Mouse (Mus musculus) 3134 (cell line): ENCODE data around the gene Snap29.
A peak's percentile ranks its signal among the peaks of the same experiment; 100 is the strongest.

Source experiments
- DNase-seq: peaks from one replicate; pipeline ENCODE4 v3.0.0-alpha.2; 2011; ENCODE audit warnings: low spot score; ENCODE audit not compliant: insufficient read length; ENCODE audit errors: extremely low read depth

The Snap29 gene

DNA sequence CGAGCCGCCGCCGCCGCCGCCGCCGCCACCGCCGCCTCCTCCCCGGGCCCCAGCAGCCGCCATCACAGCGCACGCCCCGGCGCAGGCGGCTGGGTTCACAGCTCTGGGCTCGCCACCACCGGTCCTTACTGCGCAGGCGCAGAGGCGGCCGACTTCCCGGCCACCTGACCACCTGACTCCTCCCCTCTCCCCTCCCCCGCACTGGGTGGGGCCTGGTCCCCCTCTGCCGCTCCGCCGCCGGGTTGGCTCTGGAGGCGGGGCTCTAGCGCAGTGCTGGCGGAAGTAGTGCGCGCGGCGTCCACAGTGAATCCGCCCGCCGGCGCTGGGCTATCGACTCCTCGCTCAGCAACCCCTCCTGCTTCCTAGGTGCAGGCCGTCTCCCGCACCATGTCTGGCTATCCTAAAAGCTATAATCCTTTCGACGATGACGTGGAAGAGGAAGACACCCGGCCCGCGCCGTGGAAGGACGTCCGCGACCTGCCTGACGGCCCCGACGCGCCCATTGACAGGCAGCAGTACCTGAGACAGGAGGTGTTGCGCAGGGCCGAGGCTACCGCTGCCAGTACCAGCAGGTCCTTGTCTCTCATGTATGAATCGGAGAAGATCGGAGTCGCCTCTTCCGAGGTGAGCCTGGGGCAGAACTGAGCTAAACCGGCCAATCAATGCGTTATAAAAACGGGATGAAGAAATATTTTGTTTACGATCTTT lies at the start of gene Snap29, which contains the start of gene Pi4ka:
Gene Snap29 (plus strand): TSS at position 251 of the 708 bp plus-strand sequence.
Gene Pi4ka (minus strand): TSS at position 579 of the 708 bp plus-strand sequence.
- peak; percentile 98 for DNase-seq

DNA sequence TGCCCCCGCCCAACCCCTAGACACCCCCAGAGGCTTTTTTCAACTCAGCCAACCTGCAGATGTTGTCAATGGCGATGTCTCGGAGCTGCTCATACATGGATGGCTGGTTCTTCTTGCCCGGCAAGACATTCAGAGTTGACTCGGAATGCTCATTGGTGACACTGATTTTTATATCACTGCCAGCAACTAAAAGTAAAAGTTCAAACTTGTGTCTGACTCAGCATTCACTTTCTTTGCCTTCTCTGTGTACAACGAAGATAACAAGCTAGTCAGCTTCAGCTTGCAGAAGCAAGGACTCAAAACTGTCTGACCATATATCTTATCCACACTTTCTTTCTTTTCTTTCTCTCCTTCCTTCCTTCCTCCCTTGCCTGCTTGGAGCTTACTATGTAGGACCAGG lies 49.8 kb upstream of the Snap29 start:
- DNase-seq = no peak

DNA sequence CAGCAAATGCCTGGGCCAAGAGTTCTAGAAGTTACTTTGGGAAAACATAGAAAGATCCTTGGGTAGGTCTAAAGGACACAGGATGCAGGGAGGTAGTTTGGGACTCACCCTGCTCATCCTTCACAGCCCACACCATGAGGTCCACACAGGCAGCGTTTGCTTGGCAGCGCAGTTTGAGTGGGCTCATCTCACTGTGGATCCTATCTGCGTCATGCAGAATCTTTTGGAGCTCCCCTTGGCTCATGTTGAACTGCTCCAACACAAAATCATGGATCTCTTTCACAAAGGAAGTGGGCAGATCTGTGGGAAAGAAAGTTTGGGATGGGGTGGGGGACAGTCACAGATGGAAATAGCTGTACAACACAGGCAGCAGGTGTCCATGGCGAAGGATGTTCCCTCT lies 47.0 kb upstream of the Snap29 start:
- no peak for DNase-seq

DNA sequence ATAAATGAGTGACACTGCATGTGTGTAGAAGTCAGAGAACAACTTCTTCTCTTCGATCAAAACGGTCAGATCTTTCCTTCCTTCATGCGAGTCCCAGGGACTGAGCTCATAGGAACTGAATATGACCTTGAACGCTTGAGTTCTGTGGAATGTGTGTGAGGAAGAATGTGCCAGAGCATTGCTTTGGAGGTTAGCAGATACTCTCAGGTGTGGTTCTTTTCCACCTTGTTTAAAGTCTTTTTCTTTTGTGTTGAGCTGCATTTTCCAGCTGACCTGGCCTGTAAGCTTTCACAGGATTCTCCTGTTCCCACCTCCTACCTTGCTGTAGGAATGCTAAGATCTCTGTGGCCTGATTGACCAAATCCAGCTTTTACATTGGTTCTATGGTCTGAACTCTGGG lies 23.5 kb upstream of the Snap29 start:
- DNase-seq = no peak

DNA sequence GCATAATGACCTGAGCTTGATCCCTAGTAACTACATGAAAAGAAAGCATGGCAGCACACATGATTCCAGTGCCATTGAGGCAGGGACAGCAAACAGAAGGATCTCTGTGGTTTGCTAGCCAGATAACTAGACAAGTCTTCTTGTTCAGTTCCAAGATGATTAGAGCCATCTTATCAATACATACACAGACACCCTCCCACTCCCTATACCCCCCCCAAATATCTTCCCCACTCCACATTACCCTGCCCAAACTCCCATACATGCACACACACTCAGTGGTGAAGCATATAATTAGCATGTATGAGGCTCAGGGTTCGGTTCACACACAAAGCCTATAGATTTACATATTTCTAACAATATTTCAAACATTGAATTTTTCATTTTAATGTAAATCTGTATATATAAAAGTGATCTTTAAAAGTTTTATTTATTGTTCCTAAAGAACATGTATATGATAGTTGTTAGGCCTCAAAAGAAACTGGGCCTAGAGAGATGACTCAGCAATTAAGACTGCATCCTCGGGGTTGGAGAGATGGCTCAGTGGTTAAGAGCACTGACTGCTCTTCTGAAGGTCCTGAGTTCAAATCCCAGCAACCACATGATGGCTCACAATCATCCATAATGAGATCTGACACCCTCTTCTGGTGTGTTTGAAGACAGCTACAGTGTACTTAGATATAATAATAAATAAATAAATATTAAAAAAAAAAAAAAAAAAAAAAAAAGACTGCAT lies 22.0 kb upstream of the Snap29 start:
- no peak for DNase-seq

DNA sequence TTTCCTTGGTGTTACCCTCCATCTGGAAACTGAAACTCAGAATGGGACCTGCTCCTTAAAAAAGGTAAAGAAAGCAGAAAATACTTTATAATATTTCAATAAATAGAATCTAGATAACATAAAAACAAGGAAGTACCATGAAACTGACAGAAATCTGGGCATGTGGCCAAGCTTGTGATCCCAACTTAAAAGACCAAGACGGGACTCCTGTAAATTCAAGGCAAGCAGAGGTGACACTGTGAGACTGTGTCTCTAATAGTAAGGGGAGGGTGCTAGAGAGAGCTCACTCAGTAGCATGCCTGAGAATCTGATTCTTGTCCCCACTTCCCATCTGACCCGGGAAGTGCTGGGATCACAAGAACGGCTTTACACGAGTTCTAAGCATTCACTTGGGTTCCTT lies 13.0 kb upstream of the Snap29 start:
- no peak for DNase-seq

DNA sequence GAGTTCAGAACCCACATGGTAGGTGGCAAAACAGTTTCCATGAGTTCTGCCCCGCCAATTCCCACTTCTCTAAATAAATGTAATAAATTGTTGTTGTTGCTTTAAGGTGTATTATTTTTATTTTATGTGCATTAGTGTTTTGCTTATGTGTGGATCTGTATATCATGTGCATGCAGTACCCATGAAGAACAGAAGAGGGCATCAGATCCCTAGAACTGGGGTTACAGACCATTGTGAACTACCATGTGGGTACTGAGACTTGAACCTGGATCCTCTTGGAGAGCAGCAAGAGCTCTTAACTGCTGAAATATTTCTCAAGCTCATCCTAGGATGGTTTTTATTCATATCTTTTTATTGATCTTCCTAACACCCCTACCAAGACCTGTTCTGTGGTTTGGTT lies 2.9 kb upstream of the Snap29 start:
- peak; percentile 39 for DNase-seq

DNA sequence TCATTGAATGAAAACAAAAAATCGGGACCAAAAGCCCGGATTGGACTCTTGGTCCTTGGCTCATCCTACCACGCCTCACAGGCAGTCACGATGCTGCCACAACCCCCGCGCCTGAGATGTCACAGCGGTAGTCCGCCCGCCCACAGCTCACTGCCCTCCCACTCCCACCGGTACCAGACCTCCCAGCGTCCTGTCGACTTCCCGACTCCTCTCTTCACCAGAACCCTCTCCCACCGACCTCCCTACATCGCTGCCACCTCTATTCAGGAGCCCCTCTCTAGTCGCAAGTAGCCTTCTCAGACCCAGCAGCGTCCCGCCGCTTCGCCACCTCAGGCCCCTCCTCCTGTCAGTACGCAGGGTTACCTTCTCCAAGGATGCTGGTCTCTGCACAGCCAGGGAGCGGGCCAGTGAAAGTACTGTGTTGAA lies 502 bp upstream of the Snap29 start:
- DNase-seq = peak; percentile 88

DNA sequence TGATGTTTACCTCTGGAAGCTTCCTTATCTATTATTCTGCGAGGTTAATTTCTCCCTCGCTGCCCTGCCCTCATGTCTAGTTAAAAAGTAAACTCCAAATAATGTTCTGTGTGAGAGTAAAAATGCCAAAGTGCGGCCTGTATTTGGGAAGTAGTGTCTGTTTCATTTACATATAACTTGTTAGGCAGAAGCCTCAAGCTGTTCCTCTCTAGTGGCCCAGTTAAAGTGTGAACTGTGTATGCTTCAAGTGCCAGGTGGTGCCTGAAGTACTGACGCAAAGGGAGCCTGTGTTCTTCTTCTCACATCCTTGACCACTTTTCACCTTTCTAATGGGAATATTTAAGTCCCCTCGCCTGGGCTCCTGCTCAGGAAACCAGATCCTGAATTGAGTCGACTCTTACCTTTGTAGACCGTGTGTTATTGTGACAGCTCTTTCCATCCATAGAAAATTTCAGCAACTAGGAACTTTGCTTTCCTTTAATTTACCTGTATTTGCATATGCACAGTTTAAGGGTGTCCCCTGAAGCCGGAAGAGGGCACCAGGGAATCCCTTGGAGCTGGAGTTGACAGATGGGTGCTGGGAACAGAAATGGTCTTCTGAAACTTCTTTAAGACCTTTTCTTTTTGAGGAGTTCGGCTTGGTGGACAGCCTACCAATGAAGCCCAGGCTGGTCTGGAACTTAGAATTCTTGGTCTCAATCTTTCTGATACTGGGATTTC lies 886 bp downstream of the Snap29 start:
- no peak for DNase-seq

DNA sequence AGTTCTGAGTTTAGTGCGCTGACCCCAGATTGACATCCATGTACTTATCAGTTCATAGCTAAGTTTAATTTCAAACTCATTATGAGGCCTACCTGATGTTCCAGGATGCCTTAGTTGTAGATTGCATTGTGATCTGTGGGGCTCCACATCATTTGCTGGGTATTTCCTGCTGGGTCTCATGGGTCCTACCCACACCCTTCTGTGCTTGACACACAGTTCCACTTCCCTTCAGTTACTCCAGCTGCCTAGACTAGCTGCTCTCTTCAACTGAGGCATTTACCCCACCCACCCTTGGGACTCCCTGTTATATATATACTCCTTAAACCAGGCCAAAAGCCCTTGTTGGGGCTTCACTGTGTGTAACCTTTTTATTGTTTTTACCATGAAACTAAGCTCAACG lies 3.3 kb downstream of the Snap29 start:
- no peak for DNase-seq

DNA sequence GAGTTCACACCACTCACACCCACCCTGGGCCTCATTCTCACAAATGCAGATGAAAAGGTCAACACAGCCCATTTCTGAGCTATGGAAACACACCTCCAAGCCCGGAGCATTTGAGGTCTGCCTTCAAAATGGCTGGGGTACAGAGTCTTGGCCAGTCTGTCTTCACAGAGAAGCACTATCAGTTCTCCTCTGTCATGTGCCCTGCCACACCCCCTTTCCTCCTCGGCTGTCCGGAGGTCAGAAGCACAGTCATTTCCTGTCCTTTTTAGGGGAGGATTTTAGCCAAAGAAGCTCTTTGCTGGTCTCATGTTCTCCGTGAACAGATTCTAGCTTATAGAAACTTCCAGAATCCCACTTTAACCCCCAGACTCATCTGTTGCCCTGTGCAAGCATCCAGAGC lies 4.4 kb downstream of the Snap29 start:
- no peak for DNase-seq

DNA sequence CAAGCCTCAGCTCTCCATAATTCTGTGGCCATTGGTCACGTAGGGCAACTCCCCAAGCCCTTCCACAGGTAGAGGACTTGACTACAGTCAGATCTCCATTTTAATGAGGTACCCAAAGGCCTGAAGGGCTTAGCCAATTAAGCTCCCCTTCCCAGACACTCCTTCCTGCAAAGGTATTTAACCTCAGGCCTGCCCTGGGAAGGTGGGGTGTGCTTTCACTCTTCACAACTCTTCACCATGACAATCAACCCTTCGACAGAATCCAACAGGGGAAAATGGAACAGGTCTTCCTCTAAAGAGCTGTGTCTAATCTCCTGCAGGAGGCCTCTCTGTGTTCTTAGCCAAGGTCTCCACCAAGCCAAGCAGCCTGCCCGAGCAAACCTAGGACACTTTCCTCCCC lies 17.2 kb downstream of the Snap29 start:
- DNase-seq = no peak

DNA sequence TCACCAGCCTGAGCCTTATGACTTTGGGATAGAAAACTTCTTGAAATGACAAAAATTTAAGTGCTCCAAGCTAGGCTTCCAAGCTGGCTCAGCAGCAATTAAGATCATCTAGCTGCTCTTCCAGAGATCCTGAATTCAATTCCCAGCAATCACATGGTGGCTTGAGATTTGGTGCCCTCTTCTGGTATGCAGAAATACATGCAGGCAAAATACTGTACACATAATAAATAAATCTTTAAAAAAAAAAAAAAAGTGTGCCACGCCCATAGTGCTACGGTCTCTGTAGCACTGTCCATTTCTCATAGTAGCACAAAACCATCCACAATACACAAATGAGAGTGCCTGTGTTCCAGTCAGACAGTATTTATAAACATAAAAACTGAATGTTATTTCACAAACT lies 26.8 kb downstream of the Snap29 start:
- DNase-seq = peak; percentile 32

DNA sequence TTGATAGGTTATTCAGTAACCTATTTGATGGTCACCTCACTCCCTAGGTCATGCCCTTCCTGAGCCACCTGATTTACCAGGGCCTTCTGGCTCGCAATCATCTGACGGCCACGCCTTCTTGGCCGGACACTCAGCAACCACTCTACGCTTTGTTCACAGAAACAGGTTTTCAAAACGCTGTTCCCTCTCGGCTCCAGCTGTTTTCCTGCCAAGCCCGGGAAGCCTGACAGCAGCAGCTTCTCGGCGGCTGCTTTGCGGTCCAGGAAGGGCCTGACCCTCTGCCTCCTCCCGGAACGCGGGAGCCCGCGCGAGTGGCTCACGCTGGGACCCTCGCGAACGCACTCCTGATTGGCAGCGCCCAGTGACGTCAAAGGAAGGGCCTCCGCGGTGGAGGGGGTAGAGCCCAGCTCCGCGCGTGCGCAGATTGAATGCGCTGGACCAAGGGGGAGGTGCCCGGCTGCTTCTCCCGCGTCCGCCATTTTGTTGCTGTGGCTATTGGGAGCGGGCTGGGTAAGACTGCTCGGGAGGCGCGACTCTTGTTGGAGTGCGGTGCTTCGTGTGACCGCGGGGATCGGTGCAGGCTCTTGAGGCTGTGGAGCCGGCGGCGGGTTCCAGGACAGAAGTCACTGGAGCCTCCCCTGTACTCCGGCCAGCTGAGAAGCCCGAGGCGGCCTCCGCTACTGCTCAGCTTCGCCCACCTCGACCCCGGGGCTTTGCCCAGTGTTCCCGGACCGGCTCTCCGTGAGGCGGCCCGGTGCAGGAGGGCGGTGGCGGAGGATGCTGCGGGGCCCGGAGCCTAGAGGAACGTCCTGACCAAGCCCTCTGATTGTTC lies 46.0 kb downstream of the Snap29 start, which contains the start of gene Crkl:
Gene Crkl (plus strand): TSS at position 447 of the 832 bp plus-strand sequence.
- DNase-seq = peak; percentile 99

DNA sequence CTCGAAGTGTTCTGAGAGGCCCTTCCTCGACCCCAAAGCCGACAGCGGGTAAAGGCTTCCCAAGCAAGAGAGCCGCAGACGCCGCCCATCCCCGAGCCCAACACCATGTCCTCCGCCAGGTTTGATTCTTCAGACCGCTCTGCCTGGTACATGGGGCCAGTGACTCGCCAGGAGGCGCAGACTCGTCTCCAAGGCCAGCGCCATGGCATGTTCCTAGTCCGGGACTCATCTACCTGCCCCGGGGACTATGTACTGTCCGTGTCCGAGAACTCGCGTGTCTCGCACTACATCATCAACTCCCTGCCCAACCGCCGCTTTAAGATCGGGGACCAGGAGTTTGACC lies 46.6 kb downstream of the Snap29 start:
- no peak for DNase-seq

DNA sequence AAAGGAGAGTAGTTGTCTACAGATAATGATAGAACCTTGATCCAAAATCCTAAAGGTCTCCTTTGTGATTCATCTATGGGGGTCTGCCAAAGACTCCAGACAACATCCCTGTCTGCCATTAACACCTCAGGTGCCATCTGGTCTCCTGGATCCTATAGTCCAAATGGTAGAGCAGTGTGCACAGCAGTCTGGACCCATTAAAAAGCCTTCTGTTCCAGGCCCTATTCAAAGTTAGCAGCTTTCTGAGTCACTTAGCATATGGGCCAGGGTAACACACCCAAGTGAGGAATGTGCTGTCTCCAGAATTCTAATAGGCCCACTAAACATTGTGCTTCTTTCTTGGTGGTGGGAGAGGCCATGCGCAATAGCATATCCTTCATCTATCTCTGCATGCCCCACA lies 51.1 kb downstream of the Snap29 start:
- DNase-seq = no peak

DNA sequence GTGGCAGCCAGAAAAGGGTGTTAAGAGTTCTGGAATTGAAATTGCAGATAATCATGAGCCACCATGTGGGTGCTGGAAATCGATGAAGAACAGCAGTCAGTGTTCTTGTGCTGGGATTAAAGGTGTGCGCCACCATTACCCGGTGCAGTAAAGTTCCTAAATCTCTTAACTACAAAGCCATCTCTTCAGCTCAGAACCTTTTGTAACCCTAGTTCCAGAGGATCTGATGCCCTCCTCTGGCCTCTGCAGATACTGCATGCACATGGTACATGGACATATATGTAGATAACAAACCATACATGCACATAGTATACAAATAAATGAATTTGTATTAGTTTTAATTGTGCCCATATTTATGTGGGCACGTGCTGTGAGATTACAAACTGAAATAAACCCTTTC lies 54.5 kb downstream of the Snap29 start:
- DNase-seq = no peak

DNA sequence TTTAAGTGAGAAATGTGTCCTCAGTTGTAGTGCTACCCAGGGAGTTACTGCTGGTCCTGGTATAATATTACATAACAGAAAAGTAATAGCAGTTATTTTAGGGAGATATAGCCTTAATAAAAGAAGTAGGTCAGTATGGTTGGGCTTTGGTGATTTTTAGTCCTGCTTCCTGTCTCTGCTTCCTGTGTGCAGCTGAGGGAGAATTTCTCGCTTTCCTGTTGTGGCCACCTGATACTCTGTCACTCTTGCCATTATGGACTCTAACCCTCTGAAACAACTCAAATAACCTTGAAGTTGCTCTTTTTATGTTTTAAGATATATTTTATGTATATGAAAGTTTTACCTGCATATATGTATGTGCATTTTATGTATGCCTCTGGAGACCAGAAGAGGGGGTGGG lies 55.8 kb downstream of the Snap29 start:
- no peak for DNase-seq

DNA sequence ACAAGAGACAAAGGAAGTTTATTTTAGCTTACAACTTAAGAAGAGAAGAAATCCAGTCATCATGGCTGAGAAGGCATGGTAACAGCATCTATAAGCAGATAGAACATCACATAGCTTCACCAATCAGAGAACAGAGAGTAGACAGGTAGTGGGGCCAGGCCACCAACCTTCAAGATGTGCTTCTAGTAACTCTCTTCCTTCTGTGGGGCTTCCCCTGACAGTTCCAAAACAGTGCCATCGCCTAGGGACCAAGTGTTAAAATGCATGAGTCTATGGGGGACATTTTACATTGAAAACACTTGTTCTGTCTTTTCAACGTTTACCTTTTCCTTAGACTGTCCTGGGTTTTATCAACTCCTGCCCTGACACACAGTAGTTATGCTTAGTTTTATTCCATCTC lies 57.4 kb downstream of the Snap29 start:
- DNase-seq = no peak

DNA sequence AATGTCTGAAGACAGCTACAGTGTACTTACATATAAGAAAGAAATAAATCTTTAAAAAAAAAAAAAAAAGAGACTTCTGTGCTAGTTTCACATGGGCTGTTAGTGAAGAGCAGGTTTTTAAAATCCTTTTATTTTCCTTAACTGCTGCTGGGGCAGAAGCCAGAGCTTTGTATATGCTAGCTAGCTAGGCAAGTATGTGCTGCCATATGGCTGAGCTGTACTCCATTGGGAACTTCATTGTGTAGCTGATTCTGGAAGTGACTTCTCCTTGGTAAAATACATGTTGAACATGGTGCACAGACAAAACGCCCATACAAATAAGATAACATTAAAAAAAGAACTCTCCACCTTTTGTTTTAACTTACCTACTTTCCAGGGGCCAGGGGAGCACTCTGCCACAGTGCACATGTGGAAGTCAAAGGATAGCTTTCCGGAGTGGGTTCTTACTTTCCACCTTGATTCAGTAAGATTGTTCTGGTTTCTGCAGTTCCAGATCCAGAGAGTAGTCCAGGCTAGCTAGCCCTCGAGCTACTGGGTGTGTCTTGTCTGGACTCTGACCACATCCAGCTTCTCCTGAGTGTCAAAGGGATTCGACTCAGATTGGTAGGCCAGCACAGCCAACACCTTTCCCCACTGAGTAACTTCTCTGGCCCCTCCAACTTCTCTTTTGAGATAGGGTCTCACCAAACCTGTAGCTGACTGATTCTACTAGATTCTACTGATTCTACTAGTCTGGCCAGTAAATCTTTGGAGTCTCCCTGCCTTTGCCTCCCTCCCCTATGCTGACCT lies 61.3 kb downstream of the Snap29 start:
- DNase-seq = no peak
